Mouse (Mus musculus) limb, embryonic 10.5 days (tissue): Measurements from ENCODE around the gene Epx. TPM values are rescaled to one million over a fixed set of nuclear protein-coding genes. Genes with fewer than 3 reads are reported as not detected.
A peak's percentile ranks its signal among the peaks of the same experiment; 100 is the strongest.

ENCODE experiments used
- DNase-seq: peaks from one replicate; pipeline ENCODE4 v3.0.0-alpha.2; 2017; ENCODE audit warnings: low spot score
- H3K27ac ChIP-seq: fragments of 300-500 bp; sonication (generic); 2 replicates; pipeline ENCODE4 v1.5.1; 2016; ENCODE audit warnings: mild to moderate bottlenecking
- H3K27me3 ChIP-seq: fragments of 300-500 bp; sonication (generic); 2 replicates; pipeline ENCODE4 v1.6.1; 2016; ENCODE audit warnings: low read depth, mild to moderate bottlenecking; ENCODE audit not compliant: poor library complexity, severe bottlenecking
- H3K36me3 ChIP-seq: fragments of 300-500 bp; sonication (generic); 2 replicates; pipeline ENCODE4 v1.6.1; 2016; ENCODE audit warnings: mild to moderate bottlenecking, moderate library complexity
- H3K4me1 ChIP-seq: fragments of 300-500 bp; sonication (generic); 2 replicates; pipeline ENCODE4 v1.6.1; 2016
- H3K4me3 ChIP-seq: fragments of 300-500 bp; sonication (generic); 2 replicates; pipeline ENCODE4 v1.5.1; 2016; ENCODE audit warnings: mild to moderate bottlenecking, moderate library complexity
- H3K9me3 ChIP-seq: fragments of 300-500 bp; sonication (generic); replicated peaks from 2 replicates; pipeline ENCODE4 v1.6.1; 2016; ENCODE audit warnings: mild to moderate bottlenecking
- WGBS: fragments of 180-500 bp; shearing (Covaris S2); methylation state at CpG from one replicate; pipeline ENCODE4 v1.1.7; 2016; 5-methylcytosine and 5-hydroxymethylcytosine counted together
- polyA plus RNA-seq: library from polyadenylated mRNA; unstranded; fragments of >200 nt; fragmentation: Nextera tagmentation; extraction: Ambion mirVana; gene quantifications from 2 replicates; pipeline ENCODE4 v1.2.1, GENCODE M21; 2016

Epx gene
- polyA plus RNA-seq, 1 experiment from 2014 or later = not detected

GRCm38 (mm10) chr11:87862805-87863204, 12.5 kb downstream of the Epx start:
- Histone ChIP-seq H3K4me3 (no peak overlapping the region), H3K27me3 (no peaks in the 10 kb centered on the region), H3K27ac (no peak overlapping the region), H3K9me3 (no peaks in the 10 kb centered on the region), H3K4me1 (no peaks in the 10 kb centered on the region), H3K36me3 (peaks cover 53% of the 10 kb centered on the region)
- no peak for DNase-seq
- 93% methylated on average over 13 of the region's 13 CpGs for WGBS

- H3K27me3 ChIP-seq = no peaks in the 10 kb centered on the region
- H3K4me3 ChIP-seq = no peak overlapping the region
- H3K4me1 ChIP-seq = no peaks in the 10 kb centered on the region
- no peak overlapping the region for H3K27ac ChIP-seq
- peaks cover 70% of the 10 kb centered on the region for H3K36me3 ChIP-seq
- no peaks in the 10 kb centered on the region for H3K9me3 ChIP-seq
- DNase-seq = no peak
- 83% methylated on average over 9 of the region's 9 CpGs for WGBS
These were observed 14.9 kb downstream of the Epx start for GRCm38 (mm10) chr11:87860426-87860825.

GRCm38 (mm10) chr11:87859273-87859672, 16.1 kb downstream of the Epx start:
- WGBS = 92% methylated on average over 11 of the region's 11 CpGs
- H3K36me3 ChIP-seq = peaks cover 70% of the 10 kb centered on the region
- H3K27me3 ChIP-seq = no peaks in the 10 kb centered on the region
- no peak for DNase-seq
- no peak overlapping the region for H3K27ac ChIP-seq
- no peaks in the 10 kb centered on the region for H3K9me3 ChIP-seq
- H3K4me3 ChIP-seq = no peak overlapping the region
- H3K4me1 ChIP-seq = no peaks in the 10 kb centered on the region

GRCm38 (mm10) chr11:87854550-87854949, 20.8 kb downstream of the Epx start:
- H3K4me3 ChIP-seq = no peak overlapping the region
- H3K9me3 ChIP-seq = no peaks in the 10 kb centered on the region

GRCm38 (mm10) chr11:87853597-87853954, 21.8 kb downstream of the Epx start:
- H3K27me3 ChIP-seq = no peaks in the 10 kb centered on the region
- H3K9me3 ChIP-seq = no peaks in the 10 kb centered on the region
- H3K36me3 ChIP-seq = peaks cover 25% of the 10 kb centered on the region
- peaks cover 16% of the 10 kb centered on the region for H3K4me1 ChIP-seq
- peak overlapping the region; percentile 85 for H3K27ac ChIP-seq
- peak overlapping the region; percentile 71 for H3K4me3 ChIP-seq
- no peak for DNase-seq
- WGBS = 40% methylated on average over 8 of the region's 8 CpGs

More at GRCm38 (mm10) chr11:87854550-87854949, 20.8 kb downstream of the Epx start:
- H3K4me1 ChIP-seq = peaks cover 16% of the 10 kb centered on the region
- DNase-seq = no peak
- no peak overlapping the region for H3K27ac ChIP-seq
- peaks cover 29% of the 10 kb centered on the region for H3K36me3 ChIP-seq
- H3K27me3 ChIP-seq = no peaks in the 10 kb centered on the region
- 93% methylated on average over 7 of the region's 7 CpGs for WGBS

GRCm38 (mm10) chr11:87852690-87853596, 22.4 kb downstream of the Epx start, which contains the start of gene Mks1:
TSS of gene Mks1 (plus strand) at chr11:87853215.
- Histone ChIP-seq H3K27ac (peak within 1 kb of the TSS; percentile 85), H3K27me3 (no peaks in the 10 kb centered on the region), H3K9me3 (no peaks in the 10 kb centered on the region), H3K4me3 (peak within 1 kb of the TSS; percentile 71), H3K4me1 (peaks cover 16% of the 10 kb centered on the region), H3K36me3 (peaks cover 19% of the 10 kb centered on the region)
- peak; percentile 99 for DNase-seq
- WGBS = 5% methylated on average over 40 of the region's 40 CpGs

- peaks cover 5% of the 10 kb centered on the region for H3K4me1 ChIP-seq
- WGBS = 81% methylated on average over 6 of the region's 6 CpGs
- DNase-seq = no peak
- no peaks in the 10 kb centered on the region for H3K9me3 ChIP-seq
- no peak overlapping the region for H3K27ac ChIP-seq
- H3K36me3 ChIP-seq = no peaks in the 10 kb centered on the region
- no peak overlapping the region for H3K4me3 ChIP-seq
- H3K27me3 ChIP-seq = no peaks in the 10 kb centered on the region
These were observed 27.5 kb downstream of the Epx start for GRCm38 (mm10) chr11:87847884-87848283.

GRCm38 (mm10) chr11:87846968-87847600, 28.3 kb downstream of the Epx start:
- Histone ChIP-seq H3K27ac (no peak overlapping the region), H3K27me3 (no peaks in the 10 kb centered on the region), H3K4me3 (no peak overlapping the region), H3K9me3 (no peaks in the 10 kb centered on the region), H3K36me3 (no peaks in the 10 kb centered on the region), H3K4me1 (no peaks in the 10 kb centered on the region)
- DNase-seq = no peak
- 89% methylated on average over 12 of the region's 12 CpGs for WGBS

- Histone ChIP-seq H3K4me1 (no peaks in the 10 kb centered on the region), H3K9me3 (no peaks in the 10 kb centered on the region), H3K27ac (no peak overlapping the region), H3K36me3 (no peaks in the 10 kb centered on the region), H3K27me3 (no peaks in the 10 kb centered on the region), H3K4me3 (no peak overlapping the region)
- no peak for DNase-seq
- 85% methylated on average over 3 of the region's 3 CpGs for WGBS
These were observed 33.9 kb downstream of the Epx start for GRCm38 (mm10) chr11:87841436-87841835.

GRCm38 (mm10) chr11:87840676-87841075, 34.7 kb downstream of the Epx start:
- Histone ChIP-seq H3K27ac (no peak overlapping the region), H3K9me3 (no peaks in the 10 kb centered on the region), H3K4me3 (no peak overlapping the region), H3K4me1 (no peaks in the 10 kb centered on the region), H3K36me3 (no peaks in the 10 kb centered on the region), H3K27me3 (no peaks in the 10 kb centered on the region)
- no peak for DNase-seq
- WGBS = 86% methylated on average over 8 of the region's 8 CpGs

- Histone ChIP-seq H3K27me3 (no peaks in the 10 kb centered on the region), H3K36me3 (no peaks in the 10 kb centered on the region), H3K27ac (no peak within 1 kb of the TSS), H3K4me1 (no peaks in the 10 kb centered on the region), H3K9me3 (no peaks in the 10 kb centered on the region), H3K4me3 (no peak within 1 kb of the TSS)
- WGBS = 84% methylated on average over 10 of the region's 10 CpGs
- DNase-seq = no peak
These were observed 47.0 kb downstream of the Epx start, which contains the start of gene Lpo for GRCm38 (mm10) chr11:87828239-87828900. TSS of gene Lpo (minus strand) at chr11:87828289.

GRCm38 (mm10) chr11:87821502-87821901, 53.8 kb downstream of the Epx start:
- H3K27me3 ChIP-seq = peaks cover 21% of the 10 kb centered on the region
- H3K4me3 ChIP-seq = no peak overlapping the region
- DNase-seq = no peak
- H3K4me1 ChIP-seq = peaks cover 11% of the 10 kb centered on the region
- H3K36me3 ChIP-seq = no peaks in the 10 kb centered on the region
- H3K9me3 ChIP-seq = no peaks in the 10 kb centered on the region
- 77% methylated on average over 5 of the region's 5 CpGs for WGBS
- no peak overlapping the region for H3K27ac ChIP-seq

- peaks cover 30% of the 10 kb centered on the region for H3K27me3 ChIP-seq
- H3K36me3 ChIP-seq = no peaks in the 10 kb centered on the region
- H3K4me1 ChIP-seq = peaks cover 11% of the 10 kb centered on the region
- peak; percentile 44 for DNase-seq
- no peak overlapping the region for H3K27ac ChIP-seq
- H3K4me3 ChIP-seq = peak overlapping the region; percentile 51
- H3K9me3 ChIP-seq = no peaks in the 10 kb centered on the region
- 33% methylated on average over 4 of the region's 4 CpGs for WGBS
These were observed 57.9 kb downstream of the Epx start for GRCm38 (mm10) chr11:87817443-87817773.
